Mouse (Mus musculus): ENCODE data around the gene Nup188.

The Nup188 gene

DNA sequence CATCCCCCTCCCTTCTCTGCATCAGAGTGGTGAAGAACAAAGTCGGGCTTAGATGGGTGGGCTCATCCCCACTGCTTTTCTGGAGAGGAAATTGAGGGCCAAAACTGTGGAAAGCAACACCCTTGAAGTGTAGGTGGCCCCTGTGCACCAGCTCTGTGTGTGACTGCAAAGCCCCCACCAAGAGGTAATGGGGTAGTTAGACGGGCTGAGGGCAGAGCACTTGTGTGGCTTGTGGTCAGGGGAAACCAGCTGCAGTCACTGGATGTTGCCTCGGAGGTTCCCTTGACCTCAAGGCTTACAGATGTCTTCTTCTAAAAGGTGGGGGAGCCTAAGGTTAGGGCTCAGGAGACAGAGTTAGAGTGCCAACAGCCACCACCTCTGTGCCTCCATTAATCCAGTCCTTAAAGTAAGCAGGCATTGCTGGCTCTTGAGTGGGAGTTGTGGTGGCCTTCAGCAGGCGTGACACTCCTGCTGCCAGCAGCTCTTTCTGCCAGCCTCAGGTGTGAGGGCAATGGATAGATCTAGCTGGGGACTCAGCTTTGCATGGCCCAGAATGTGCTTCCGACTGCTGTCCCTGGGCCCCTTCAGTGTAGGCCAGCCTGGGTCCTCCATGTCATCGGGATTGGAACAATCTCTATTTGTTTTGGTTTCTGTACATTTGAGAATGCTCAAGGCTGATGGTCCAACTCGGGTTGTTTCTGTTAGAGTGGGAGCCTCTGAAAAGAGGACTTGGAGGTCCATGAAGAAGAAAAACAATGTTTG, 28.3 kb upstream of the Nup188 start:
- peak in 1 of 2 experiments; percentile 3 for DNase-seq

- peak in 1 of 2 experiments; percentile 5 for DNase-seq
These were observed 27.6 kb upstream of the Nup188 start for GRCm38 (mm10) chr2:30258600-30258999.

DNA sequence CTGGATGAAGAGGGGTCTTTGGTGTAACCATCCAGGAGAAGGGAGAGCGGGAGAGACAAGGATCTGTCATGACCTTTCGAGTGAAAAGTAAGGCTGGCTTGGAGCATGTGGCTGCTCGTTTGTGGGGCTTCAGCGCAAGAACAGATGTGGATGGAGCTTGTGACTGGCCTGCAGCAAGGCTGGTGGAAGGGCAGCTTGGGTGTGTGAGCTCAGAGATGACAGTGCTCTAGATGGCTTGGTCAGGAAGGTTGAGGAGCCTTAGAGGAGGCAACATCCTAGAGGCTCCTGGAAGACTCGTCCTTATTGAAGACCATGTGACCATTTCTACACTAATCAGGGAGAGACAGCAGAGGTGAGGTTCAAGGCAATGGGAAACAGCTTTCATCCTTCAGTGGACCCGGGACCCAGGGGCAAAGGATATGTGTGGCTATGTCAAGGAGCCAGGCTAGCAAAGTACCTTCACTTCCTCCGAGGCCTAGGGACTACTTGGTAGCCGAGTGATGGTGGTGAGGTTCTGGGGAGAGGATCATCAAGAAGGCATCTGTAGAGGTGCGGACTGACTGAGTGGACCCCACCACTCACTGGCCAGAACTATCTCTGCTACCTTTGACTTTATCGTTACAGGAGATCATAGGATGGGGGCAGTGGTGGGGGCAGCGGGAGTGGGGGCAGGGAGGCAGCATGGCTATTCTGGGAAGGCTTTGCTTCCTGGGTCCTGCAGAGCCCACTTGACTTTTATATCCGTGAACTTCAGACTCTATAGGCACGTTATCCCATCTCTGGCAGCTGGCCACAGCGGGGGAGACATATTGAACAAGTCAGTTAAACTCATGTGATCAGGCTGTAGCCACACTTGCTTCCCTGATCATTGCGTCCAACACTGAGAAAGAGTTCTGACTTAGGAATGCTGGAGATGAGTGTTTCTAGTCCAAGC, 26.8 kb upstream of the Nup188 start:
- peak; percentile 10 to 30 for DNase-seq

DNA sequence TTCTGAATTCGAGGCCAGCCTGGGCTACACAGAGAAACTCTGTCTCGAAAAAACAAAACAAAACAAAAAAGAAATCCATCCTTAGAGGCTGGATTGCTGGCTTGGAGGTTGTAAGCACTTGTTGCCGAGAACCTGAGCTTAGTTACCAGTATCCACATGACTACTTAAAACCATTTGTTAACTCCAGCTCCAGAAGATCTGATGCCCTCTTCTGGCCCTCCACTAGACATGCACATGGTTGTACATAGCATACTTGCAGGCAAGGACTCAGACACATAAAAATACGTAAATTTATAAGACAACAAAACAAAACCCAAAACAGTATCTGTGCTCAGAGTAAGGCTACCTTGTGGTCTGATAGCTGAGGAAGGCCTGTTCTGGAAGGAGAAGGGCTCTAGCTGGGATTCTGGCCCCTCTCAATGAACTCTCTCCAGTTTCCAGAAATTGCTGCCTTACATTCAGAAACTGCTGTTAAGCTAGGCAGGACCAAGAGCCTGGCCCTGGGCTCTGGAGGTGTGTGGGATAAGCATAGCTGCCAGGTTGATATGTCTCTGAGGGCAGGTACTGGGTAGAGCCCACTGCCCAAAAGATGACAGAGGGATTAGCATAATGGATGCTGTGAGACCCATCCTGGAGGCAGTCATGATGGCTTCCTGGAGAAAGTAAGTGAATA, 25.0 kb upstream of the Nup188 start:
- DNase-seq = peak; percentile 6 to 25

DNA sequence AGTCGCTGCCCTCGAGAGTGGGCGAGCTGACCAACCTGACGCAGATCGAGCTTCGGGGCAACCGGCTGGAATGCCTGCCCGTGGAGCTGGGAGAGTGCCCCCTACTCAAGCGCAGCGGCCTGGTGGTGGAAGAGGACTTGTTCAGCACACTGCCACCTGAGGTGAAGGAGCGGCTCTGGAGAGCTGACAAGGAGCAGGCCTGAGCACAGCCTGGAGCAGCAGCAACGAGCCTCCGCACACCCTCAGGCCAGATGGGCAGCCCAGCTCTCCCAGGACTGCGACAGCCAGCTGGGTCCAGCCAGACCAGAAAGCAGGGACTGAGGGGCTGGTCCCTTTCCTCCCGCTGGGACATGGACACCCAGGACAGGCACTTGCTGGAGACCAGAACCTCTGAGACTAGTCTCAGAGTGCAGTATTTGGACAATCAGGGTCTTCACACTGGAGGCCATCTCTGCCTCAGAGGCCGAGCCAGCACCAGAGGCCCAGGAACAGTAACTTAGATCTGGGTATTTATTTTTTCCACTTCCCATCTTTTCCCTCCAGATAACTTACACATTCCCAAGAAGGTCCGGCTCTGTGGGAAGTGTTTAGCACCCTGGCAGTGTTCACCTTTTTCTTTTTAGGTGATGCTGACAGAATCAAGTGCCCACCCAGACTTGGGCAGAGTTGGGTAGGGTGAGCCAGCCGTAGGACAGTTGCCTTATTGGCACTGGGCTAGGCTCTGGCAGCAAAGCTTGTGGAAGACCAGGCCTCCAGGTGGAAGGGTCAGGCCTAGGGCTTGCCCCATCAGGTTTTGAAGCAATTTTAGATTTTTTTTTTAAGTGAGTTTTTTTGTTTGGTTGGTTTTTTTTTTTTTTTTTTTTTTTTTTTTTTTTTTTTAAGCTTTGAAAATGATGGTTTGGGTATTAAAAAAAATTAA, 24.0 kb upstream of the Nup188 start:
- DNase-seq = peak; percentile 51 to 59

DNA sequence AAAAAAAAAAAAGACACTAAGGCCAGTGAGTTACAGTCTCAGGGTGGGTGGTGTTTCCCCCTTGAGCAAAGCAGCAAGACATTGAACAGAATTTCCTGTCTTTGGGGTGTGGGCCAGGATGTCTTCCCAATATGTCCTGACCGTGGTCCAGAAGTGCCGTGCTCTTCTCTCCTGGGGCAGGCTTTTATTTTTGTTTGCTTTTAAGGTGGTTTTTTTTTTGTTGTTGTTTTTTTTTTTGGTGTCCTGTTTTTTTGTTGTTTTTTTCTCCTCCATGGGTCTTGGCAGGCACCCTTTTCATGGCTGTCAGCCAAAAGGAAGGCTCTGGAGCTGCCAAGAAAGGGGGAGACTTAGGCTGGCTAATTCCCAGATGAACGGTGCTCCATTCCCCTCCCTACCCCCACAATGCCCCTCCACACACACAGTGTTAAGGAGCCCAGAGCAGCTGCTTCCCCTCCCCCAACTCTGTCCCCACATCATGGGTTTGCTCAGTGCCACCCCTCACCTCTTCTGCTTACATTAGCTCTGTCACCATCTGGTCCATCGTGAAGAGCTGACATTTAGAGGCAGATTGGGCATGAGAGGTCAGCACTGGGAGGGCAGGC, 23.3 kb upstream of the Nup188 start:
- peak; percentile 86 for DNase-seq

- DNase-seq = peak; percentile 14 to 28
These were observed 22.4 kb upstream of the Nup188 start for GRCm38 (mm10) chr2:30263811-30264210.

DNA sequence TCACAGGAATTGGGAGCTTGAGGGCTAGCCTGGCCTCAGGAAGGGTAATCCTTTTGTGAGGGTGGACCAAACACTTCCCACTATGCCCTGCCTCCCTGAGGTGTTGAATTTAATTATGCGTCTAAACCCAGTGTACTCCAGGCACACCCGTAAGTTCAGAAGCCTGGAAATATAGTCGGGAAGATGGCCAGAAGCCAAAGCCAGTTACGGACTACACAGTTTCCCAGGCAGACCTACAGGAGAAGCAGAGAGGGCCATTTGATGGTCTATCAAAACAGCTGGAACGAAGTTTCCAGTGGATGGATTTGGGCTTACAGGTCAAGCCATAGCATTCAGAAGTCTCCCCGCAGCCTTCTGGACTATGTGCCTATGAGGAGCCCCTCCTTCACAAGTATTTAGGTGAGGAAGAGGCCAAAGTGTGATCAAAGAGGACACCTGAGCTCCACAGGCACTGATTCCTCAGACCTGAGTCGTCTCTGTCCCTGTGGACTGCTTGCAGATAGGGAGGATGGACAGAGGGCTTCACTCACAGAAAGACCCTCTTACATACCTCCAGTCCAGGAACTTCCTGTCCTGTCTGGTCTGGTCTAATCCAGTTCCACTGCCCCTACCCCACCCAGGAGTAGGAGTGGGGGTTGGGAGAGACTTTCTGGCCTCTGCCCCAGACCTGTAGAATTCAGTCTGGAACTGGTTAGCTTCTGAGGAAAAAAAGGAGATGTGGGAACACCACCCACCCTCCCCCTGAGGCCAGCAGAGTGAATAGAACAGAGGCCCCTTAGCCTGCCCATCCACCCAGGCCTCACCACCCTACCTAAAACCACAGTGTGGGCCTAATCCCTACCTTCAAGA, 21.3 kb upstream of the Nup188 start:
- peak; percentile 17 to 25 for DNase-seq

- DNase-seq = peak; percentile 72 to 73
These were observed 20.4 kb upstream of the Nup188 start, which contains the start of gene Phyhd1 for GRCm38 (mm10) chr2:30265767-30266253. Gene Phyhd1 (plus strand): TSS chr2:30266203.

GRCm38 (mm10) chr2:30266392-30266941, 19.7 kb upstream of the Nup188 start:
- peak in 1 of 2 experiments; percentile 58 for DNase-seq

- peak; percentile 1 to 2 for DNase-seq
These were observed 18.7 kb upstream of the Nup188 start for GRCm38 (mm10) chr2:30267466-30267865.

DNA sequence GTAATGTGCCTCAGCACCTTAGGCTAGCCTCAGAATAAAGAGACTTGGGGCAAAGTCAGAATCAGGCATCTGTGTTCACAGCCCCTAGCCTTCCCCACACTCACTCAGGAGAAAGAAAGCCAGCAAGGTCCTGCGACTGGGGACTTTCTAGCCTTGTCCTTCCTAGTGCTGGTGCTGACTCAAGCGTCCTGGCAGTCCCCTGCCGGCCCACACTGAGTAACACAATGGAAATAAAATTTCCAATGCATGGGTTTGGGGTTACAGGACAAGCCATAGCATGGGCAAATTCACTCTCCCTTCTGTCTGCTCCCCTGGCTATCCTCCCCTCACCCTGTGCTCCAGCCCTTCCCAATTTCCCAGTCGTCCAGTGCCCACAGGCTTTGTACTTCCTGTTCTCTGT, 17.8 kb upstream of the Nup188 start:
- peak in 1 of 2 experiments; percentile 5 for DNase-seq

GRCm38 (mm10) chr2:30269241-30269990, 16.8 kb upstream of the Nup188 start:
- peak in 1 of 2 experiments; percentile 28 for DNase-seq

DNA sequence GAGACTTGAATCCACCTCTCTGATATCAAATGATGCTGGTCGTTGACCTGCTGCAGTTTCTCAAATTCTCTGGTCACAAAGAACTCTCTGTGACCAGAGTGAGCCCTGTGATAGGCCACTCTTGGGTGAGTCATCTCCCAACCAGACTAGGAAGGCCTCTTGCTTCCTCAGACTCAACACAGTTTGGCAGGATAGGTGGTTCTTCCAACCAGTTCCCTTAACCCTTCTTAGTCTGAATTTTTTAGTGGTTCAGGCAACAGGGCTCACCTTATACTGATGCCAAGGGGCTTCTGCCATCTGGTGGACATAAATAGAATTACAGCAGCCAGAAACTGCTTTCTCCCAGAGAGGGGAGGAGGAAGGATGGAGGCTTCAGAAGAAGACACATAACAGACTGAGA, 16.1 kb upstream of the Nup188 start:
- DNase-seq = peak; percentile 73 to 81

DNA sequence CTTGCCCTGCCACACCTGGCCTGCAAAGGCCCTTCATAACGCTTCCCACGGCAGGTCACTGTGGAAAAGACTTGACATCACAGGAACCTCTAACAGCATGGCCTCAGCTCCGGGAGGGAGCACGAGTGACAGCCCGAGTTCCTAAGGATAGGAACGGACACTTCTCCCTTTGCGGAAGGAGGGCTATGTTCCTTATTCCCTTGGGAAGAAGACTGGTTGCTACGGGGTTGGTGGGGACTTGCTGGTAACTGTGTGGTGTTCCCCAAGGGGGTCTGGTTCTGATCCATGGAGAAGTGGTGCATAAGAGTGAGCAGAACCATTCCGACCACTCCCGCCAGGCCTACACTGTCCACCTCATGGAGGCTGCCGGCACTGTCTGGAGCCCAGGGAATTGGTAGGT, 5.5 kb upstream of the Nup188 start, which contains the start of gene Gm28038:
Gm28038 (plus strand) TSS at position 301 of the 400 bp plus-strand sequence.
- DNase-seq = no peak

GRCm38 (mm10) chr2:30281651-30282050, 4.5 kb upstream of the Nup188 start:
- no peak for DNase-seq

- DNase-seq = no peak
These were observed 3.0 kb upstream of the Nup188 start for GRCm38 (mm10) chr2:30283193-30283592.

GRCm38 (mm10) chr2:30285004-30285403, 1.2 kb upstream of the Nup188 start:
- no peak for DNase-seq

All from cerebellum, postnatal 25 days (tissue).